Mouse (Mus musculus) lung, postnatal 25 days (tissue): ENCODE results near the gene Tedc1.
"Not testable (repeated sequence)": the region's sequence is repeated elsewhere in the genome, so short reads cannot be mapped to it uniquely, and the experiment has no call there.

Experiments used
- DNase-seq: peaks from one replicate; pipeline ENCODE4 v3.0.0; 2022; ENCODE audit warnings: low spot score

Gene Tedc1

DNA sequence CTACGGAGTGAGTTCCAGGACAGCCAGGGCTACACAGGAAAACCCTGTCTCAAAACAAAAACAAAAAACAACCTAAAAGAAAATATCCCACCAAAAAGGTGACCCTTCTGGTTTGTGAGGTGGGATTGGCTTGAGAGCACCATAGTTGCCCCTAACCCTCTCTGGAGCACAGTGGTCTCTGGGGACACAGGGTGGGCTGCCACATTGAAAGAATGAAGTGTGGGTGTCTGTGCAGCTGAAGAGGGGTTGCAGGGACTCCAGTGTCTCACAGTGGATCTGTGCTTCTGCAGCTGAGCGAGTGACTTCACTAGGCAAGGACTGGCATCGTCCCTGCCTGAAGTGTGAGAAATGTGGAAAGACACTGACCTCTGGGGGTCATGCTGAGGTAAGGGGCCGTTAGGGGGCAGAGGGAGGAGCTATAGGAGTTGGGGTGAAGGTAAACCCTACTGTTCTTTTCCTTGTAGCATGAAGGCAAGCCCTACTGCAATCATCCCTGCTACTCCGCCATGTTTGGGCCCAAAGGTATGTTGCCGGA, 3.2 kb upstream of the Tedc1 start:
- DNase-seq: no peak

- DNase-seq: no peak
Measured at GRCm38 (mm10) chr12:113153971-113154370, 2.2 kb upstream of the Tedc1 start.

- no peak for DNase-seq
Measured at GRCm38 (mm10) chr12:113154747-113155075, 1.5 kb upstream of the Tedc1 start.

GRCm38 (mm10) chr12:113155076-113155771, 997 bp upstream of the Tedc1 start:
- DNase-seq: peak; percentile 72

DNA sequence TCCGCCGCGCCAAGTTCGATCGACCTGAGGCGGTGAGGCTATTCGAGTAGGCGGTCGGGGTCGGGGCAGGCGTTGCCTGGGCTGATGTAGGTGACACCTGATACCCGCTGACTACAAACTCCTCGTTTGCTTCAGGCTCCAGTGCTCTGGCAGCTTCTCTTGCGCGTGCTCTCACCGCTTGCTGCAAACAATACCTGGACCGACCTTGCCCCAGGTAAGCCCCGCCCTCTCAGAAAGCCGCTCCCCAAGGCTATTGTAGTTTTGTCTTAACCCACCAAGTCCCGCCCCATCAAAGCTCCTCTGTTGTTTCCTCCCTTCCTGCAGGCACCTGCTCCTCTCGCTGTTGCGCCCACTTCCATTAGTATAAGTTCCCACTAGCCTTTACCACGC, 314 bp downstream of the Tedc1 start:
- no peak for DNase-seq

DNA sequence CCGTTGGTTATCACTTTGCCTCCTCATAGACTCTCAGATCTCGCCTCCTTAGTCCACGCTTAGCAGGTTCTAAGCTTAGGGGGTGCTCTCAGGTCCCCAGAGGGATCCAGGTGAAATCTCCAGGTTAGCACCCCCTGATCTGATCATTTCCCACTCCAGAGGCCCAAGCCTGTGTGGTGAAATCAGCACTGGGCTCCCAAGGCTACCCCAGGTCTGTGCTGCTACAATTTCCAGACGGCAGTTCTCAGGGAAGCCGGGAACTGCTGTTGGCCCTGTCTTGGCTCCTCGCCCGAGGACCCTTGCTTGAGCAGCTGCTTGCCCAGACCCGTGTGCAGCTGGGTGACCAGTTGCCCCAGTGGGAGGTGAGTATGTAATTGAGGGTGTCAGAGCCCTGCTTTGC, 781 bp downstream of the Tedc1 start:
- no peak for DNase-seq

GRCm38 (mm10) chr12:113157521-113157920, 1.3 kb downstream of the Tedc1 start:
- no peak for DNase-seq

DNA sequence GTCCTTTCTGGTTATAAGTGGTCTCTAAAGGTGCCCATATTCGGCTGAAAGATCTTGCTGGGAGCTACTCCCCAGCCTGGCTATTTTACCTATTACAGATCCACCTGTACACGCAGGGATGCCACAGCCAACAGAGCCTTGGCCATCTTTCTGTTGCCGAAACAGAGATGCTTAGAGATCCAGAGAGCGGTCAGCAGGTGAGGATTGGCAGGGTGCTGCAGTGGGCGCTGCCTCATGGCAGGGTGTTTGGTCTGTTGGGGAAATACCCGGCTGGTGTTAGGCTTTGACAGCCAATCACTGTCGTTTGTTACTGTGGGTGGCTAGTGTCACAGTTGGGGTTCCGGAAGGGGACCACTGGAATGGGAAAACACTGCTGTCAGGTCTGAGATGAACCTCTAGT, 1.8 kb downstream of the Tedc1 start:
- DNase-seq: no peak

DNA sequence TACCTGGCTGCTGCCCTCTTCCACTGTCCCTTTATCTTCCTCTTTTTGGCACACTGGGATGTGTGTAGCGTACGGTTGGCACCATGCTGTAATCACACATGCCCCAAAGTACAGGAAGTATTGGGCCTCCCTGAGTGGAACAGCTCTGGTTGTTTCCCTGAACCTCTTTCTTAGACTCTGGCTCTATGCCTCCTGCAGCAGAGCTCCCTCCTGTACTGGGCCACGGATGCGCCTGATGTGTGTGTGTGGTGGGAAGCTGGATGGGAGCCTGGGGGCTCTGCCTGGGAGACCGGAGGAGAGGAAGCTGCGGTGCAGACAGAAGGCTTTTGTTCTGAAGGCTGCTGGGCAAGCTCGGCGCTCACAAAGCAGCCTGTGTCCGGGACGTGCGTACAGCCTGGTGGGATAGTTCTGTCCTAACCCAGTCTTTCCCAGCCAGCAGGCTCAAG, 7.4 kb downstream of the Tedc1 start:
- DNase-seq: no peak

DNA sequence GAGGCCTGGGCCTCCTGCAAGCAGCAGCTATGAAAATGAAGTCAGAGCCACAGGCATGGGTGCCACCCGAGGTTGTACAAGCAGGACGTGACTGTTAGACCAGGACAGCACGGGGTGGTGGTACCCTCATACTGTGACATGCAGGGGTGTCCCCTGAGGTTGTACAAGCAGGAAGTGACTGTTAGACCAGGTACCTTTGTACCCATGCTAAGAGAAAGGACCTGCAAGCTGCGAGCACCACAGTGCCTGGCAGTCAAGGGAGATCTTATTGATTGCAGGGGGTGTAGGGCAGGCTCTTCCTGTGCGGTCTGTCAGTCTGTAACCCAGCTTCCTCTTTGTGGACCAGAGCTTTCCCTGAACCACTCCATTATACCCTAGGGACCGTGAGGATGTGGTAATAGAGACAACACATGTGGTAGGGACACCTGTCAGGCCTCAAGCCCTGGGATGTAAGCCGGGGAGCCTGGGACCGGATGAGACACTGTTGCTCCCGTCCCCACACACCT, 11.9 kb downstream of the Tedc1 start:
- peak; percentile 35 for DNase-seq

GRCm38 (mm10) chr12:113176960-113177725, 20.9 kb downstream of the Tedc1 start:
- DNase-seq: no peak

- DNase-seq: no peak
Measured at GRCm38 (mm10) chr12:113181020-113181419, 24.8 kb downstream of the Tedc1 start.

DNA sequence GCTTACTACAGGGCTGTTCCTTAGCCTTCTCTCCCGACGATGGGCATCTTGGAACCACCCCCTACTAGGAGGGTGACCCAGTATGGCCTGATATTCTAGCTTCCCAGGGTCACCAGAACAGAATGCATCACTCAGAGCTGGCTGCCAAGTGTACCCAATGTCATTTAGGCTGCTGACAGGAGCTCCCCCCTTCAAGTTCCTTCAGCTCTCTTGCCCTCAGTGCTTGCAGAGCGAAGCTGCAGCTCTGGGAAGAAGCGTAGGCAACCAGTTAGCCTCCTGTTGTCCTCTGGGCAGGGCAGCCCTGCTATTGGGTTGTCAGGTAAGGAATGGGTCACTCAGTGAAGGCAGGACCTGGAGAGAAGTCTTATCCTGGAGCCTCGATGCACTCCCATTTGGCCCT, 28.7 kb downstream of the Tedc1 start:
- no peak for DNase-seq

DNA sequence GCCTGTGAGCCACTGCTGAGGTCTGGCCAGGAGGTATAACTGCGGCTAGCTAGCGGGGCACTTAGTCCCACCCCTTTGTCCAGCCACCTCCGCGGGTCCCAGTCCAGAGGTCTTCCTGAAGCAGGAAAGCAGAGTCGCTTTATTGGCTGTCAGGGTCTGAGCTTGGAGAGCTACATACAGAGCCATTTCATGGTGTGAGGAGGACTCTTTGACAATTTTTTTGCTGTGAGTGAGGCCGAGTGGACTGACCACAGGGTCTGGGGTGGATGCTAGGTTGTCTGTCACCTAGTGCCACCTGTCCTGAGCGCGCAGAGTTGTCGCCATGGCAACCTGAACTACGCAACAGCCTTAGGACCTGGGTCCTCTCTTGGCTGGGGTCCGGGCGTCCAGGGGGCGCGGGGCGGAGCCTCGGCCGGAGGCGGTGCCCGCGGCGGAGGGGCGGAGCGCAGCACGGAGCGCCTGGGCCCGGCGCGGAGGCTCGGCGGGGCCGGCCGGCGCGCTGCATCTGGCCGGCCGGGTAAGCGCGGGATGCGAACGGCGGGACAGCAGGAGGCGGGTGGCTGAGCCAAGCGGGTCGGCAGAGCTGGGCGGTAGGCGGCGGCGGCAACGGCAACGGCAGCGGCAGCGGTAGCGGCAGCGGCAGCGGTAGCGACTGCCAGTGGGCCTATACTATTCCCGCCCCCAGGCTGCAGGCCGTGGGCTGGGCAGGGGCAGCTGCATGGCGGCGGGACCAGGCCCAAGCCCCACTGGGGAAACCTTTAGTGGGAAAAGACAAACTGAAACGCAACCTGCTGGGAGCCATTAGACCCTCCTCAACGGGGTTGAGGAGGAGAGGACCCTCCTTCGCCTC, 29.4 kb downstream of the Tedc1 start, which contains the start of gene Tmem121:
Gene Tmem121, plus strand, starts transcription at position 489 of the 850 bp plus-strand sequence.
- no peak for DNase-seq

GRCm38 (mm10) chr12:113186326-113187010, 30.2 kb downstream of the Tedc1 start:
- DNase-seq: no peak

- no peak for DNase-seq
Measured at GRCm38 (mm10) chr12:113187011-113187375, 30.8 kb downstream of the Tedc1 start.

DNA sequence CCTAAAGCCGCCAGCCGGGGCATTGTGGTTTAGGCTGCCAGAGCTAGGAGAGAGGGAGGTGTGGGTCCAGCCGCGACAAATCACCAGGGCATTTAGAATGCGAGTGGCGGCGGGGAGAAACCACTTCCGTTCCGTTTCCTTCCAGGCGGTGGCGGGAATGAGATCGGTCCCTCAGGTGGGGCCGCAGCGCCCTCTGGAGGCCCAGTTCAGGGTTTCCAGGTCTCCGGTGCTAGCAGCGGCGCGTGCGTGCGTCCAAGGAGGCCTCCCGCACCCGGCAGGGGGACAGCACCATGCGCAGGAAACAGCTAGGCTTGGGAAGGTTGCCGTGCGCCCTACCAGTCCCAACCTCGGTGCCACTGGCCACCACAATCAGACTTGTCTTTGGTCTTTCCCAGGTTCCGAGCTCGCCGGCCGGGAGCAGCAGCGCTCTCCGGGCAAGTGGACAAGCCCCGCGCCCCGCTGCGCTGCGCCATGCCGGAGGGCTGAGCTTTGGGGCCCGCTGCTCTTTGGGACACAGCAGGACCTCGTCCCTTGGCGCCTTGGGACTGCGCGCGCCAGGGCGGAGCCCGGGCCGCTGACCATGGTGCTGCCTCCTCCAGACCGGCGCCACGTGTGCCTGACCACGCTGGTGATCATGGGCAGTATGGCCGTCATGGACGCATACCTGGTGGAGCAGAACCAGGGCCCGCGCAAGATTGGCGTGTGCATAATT, 31.5 kb downstream of the Tedc1 start:
- peak; percentile 72 for DNase-seq

DNA sequence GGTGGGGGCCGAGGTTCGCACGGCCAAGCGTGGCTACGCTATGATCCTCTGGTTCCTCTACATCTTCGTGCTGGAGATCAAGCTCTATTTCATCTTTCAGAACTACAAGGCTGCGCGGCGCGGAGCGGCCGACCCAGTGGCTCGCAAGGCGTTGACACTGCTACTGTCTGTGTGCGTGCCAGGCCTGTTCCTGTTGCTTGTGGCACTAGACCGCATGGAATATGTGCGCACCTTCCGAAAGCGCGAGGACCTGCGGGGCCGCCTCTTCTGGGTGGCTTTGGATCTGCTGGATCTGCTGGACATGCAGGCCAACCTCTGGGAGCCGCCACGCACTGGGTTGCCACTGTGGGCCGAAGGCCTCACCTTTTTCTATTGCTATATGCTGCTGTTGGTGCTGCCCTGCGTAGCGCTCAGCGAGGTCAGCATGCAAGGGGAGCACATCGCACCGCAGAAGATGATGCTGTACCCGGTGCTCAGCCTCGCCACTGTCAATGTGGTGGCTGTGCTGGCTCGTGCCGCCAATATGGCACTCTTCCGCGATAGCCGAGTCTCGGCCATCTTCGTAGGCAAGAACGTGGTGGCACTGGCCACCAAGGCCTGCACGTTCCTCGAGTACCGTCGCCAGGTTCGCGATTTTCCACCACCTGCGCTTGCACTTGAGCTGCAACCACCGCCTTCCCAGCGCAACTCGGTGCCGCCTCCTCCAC, 32.3 kb downstream of the Tedc1 start:
- DNase-seq: no peak

- DNase-seq: no peak
Measured at GRCm38 (mm10) chr12:113193423-113193822, 37.2 kb downstream of the Tedc1 start.

- not testable (repeated sequence) for DNase-seq
Measured at GRCm38 (mm10) chr12:113199132-113199531, 42.9 kb downstream of the Tedc1 start.
